In the genomic region with DNA sequence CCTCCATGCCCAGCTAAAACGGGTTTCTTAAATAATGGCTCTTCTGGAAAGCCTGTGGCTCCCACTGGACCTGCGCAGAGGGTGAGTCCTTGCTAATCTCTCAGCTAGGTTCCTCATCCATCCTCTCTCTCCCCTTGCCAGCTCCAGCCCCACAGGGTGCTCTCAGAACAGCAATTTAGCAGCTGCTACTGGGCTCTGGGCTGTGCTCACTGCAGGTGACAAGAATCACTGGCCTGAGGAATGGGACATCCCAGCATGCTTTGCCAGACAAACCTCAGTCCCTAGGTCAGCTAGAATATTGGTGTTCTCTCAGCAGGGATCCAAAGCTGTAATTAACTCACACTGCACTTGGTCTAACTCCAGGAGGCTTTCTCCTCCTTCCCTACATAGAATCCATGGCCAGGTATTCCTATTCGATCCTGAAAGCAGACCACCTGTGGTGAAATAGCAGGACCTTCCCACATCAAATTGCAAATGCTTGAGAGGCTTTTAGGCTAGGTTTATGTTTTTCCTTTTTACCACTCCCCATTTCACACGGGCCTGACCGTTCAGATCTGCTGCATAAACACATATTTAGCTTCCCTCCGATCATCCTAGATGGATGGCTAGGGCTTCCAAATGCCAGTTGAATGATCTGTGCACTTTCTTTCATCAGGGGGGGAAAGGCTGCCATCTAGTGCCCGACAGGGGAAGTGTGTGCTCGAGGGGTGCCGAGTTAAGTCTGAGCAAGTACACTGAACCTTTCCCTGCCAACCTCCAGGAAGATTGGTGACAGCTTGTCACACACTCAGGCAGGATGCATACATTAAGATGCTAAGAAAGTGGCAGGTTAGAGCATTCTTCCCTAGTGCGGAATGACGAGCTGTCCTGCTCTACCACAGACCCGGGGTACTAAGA, we compare ENCODE assay signal across 8 mouse cellular contexts. TPM values are rescaled to one million over a fixed set of nuclear protein-coding genes. Genes with fewer than 3 reads are reported as not detected.
DNase-seq lines count a peak whose midpoint lies in the region; ATAC-seq and TF ChIP-seq lines count a peak whose summit lies in the region.

No protein-coding gene starts in this region.

- no peak overlapping the region for H3K4me2 ChIP-seq in heart, embryonic 16.5 days (ENCODE audit: low read depth, low read length)
- H3K4me2 ChIP-seq in heart, embryonic 12.5 days: no peak overlapping the region
- H3K4me2 ChIP-seq in embryonic facial prominence, embryonic 13.5 days: no peak overlapping the region

- WGBS in heart, embryonic 16.5 days: 14% methylated on average over 12 of the region's 12 CpGs
- 12% methylated on average over 12 of the region's 12 CpGs for WGBS in heart, embryonic 12.5 days
- 13% methylated on average over 12 of the region's 12 CpGs for WGBS in embryonic facial prominence, embryonic 13.5 days
- WGBS in midbrain, embryonic 10.5 days: 16% methylated on average over 12 of the region's 12 CpGs
- 20% methylated on average over 12 of the region's 12 CpGs for WGBS in small intestine, adult 2 months

- H3K27ac ChIP-seq in heart, embryonic 16.5 days (ENCODE audit: low read length): no peak overlapping the region
- H3K27ac ChIP-seq in heart, embryonic 12.5 days (ENCODE audit: poor library complexity, severe bottlenecking): no peak overlapping the region
- no peak overlapping the region for H3K27ac ChIP-seq in embryonic facial prominence, embryonic 13.5 days
- H3K27ac ChIP-seq in midbrain, embryonic 10.5 days (replicated peaks): no peak overlapping the region
- no peak overlapping the region for H3K27ac ChIP-seq in small intestine, adult 2 months (ENCODE audit: insufficient read depth, low read depth, low read length)

- no peaks in the 10 kb centered on the region for H3K36me3 ChIP-seq in heart, embryonic 16.5 days (ENCODE audit: control insufficient read depth, insufficient read depth)
- no peaks in the 10 kb centered on the region for H3K36me3 ChIP-seq in heart, embryonic 12.5 days
- H3K36me3 ChIP-seq in embryonic facial prominence, embryonic 13.5 days: no peaks in the 10 kb centered on the region
- no peaks in the 10 kb centered on the region for H3K36me3 ChIP-seq in midbrain, embryonic 10.5 days
- no peaks in the 10 kb centered on the region for H3K36me3 ChIP-seq in small intestine, adult 2 months (ENCODE audit: control insufficient read depth, insufficient read depth, low read length)

- H3K4me3 ChIP-seq in heart, embryonic 16.5 days (ENCODE audit: low read length): no peak overlapping the region
- no peak overlapping the region for H3K4me3 ChIP-seq in heart, embryonic 12.5 days
- H3K4me3 ChIP-seq in embryonic facial prominence, embryonic 13.5 days: no peak overlapping the region
- H3K4me3 ChIP-seq in midbrain, embryonic 10.5 days: no peak overlapping the region
- no peak overlapping the region for H3K4me3 ChIP-seq in small intestine, adult 2 months (ENCODE audit: low read depth, low read length)

- no peaks in the 10 kb centered on the region for H3K9me3 ChIP-seq in heart, embryonic 16.5 days (replicated peaks; ENCODE audit: control insufficient read depth, low read length)
- no peaks in the 10 kb centered on the region for H3K9me3 ChIP-seq in heart, embryonic 12.5 days (replicated peaks)
- no peaks in the 10 kb centered on the region for H3K9me3 ChIP-seq in embryonic facial prominence, embryonic 13.5 days
- H3K9me3 ChIP-seq in midbrain, embryonic 10.5 days (replicated peaks): no peaks in the 10 kb centered on the region

- peak; percentile 55; the same call in 1 of the 2 replicates for ATAC-seq in heart, embryonic 16.5 days (replicated peaks; ENCODE audit: extremely low read depth, insufficient read depth, low FRiP score)
- no peak for ATAC-seq in heart, embryonic 12.5 days (ENCODE audit: insufficient number of reproducible peaks, low FRiP score)
- no peak for ATAC-seq in embryonic facial prominence, embryonic 13.5 days (ENCODE audit: insufficient number of reproducible peaks, insufficient read depth, low FRiP score, low TSS enrichment, low read depth)
- ATAC-seq in hematopoietic stem cell, adult 5-6 weeks (replicated peaks in 1 of 2; ENCODE audit: insufficient read depth in 1 of 2, low FRiP score in 2 of 2, low TSS enrichment in 1 of 2, low read depth in 1 of 2, poor library complexity in 2 of 2, severe bottlenecking in 2 of 2): peak; percentile 82 to 86

- H3K9ac ChIP-seq in heart, embryonic 16.5 days (ENCODE audit: low read length): no peak overlapping the region
- H3K9ac ChIP-seq in heart, embryonic 12.5 days: no peak overlapping the region
- 0 out of 2 replicates have a peak overlapping the region, but pooled peaks have one; percentile 16 for H3K9ac ChIP-seq in embryonic facial prominence, embryonic 13.5 days

- TF ChIP-seq POLR2A in small intestine, adult 2 months (IDR thresholded peaks at IDR 0.05; ENCODE audit: low read depth, low read length): no peak

- no peaks in the 10 kb centered on the region for H3K27me3 ChIP-seq in heart, embryonic 16.5 days (ENCODE audit: control insufficient read depth, insufficient read depth, low read length)
- 0 out of 2 replicates have a peak, but pooled peaks cover 3% of the 10 kb centered on the region for H3K27me3 ChIP-seq in heart, embryonic 12.5 days (replicated peaks)
- H3K27me3 ChIP-seq in embryonic facial prominence, embryonic 13.5 days: peaks cover 3% of the 10 kb centered on the region; the same call in 1 of the 2 replicates
- no peaks in the 10 kb centered on the region for H3K27me3 ChIP-seq in midbrain, embryonic 10.5 days (ENCODE audit: low read depth, poor library complexity, severe bottlenecking)
- no peaks in the 10 kb centered on the region for H3K27me3 ChIP-seq in small intestine, adult 2 months (ENCODE audit: control insufficient read depth, insufficient read depth, low read length)

- peak; percentile 52 for DNase-seq in adrenal gland, postnatal 25 days
- DNase-seq in layer of hippocampus, postnatal 36 days: peak; percentile 47 to 71
- DNase-seq in midbrain, embryonic 10.5 days (ENCODE audit: low spot score): peak; percentile 51

- TF ChIP-seq CTCF in small intestine, adult 2 months (IDR thresholded peaks at IDR 0.05; ENCODE audit: extremely low read depth, insufficient read length, insufficient replicate concordance, low read depth, low read length): peak; percentile 74

- 0 out of 2 replicates have a peak, but pooled peaks cover 2% of the 10 kb centered on the region for H3K4me1 ChIP-seq in heart, embryonic 16.5 days (ENCODE audit: control insufficient read depth, insufficient read depth, low read length)
- no peaks in the 10 kb centered on the region for H3K4me1 ChIP-seq in heart, embryonic 12.5 days (replicated peaks)
- peaks cover 5% of the 10 kb centered on the region for H3K4me1 ChIP-seq in embryonic facial prominence, embryonic 13.5 days
- peaks cover 6% of the 10 kb centered on the region for H3K4me1 ChIP-seq in midbrain, embryonic 10.5 days
- no peaks in the 10 kb centered on the region for H3K4me1 ChIP-seq in small intestine, adult 2 months (ENCODE audit: control insufficient read depth, insufficient read depth, insufficient read length, low read length)

RNA-seq across cellular contexts. Expression of gene Ypel5, which starts 22.6 kb away (rescaled TPM):
- polyA plus RNA-seq in heart, embryonic 16.5 days (2015; fragmentation: Nextera tagmentation; extraction: Ambion mirVana): 56.3 and 69.8 TPM in 2 replicates
- polyA plus RNA-seq in heart, embryonic 12.5 days (2016; fragmentation: Nextera tagmentation; extraction: Ambion mirVana): 75.0 and 75.6 TPM in 2 replicates
- 74.9 and 90.0 TPM in 2 replicates for total RNA-seq in adrenal gland, postnatal 25 days (2021)
- 48.1 and 50.8 TPM in 2 replicates for polyA plus RNA-seq in embryonic facial prominence, embryonic 13.5 days (2015; fragmentation: Nextera tagmentation; extraction: Ambion mirVana)
- total RNA-seq in hematopoietic stem cell, adult 5-6 weeks (2017): 42.8 and 55.5 TPM in 2 replicates
- total RNA-seq in layer of hippocampus, postnatal 36 days (2021): 100 to 1,000 TPM in 1 of 2 experiments, 10 to 100 TPM in 1; 96.1 to 106 TPM
- polyA plus RNA-seq in midbrain, embryonic 10.5 days (2016; fragmentation: Nextera tagmentation; extraction: Ambion mirVana): 31.9 and 41.2 TPM in 2 replicates
- 2.4 and 7.4 TPM in 2 replicates for polyA plus RNA-seq in small intestine, adult 2 months (2012; rRNA removed)

Comparison
In these comparisons a context has a peak if more than half of its experiments do, and no peak if none do; other contexts are left out.
1. ATAC-seq: peak in heart, embryonic 16.5 days (single experiment) and hematopoietic stem cell, adult 5-6 weeks (2 of 2); none in heart, embryonic 12.5 days (single experiment) and embryonic facial prominence, embryonic 13.5 days (single experiment).
2. Peak in every context shown above with its lines, with median percentiles within 50 percentile points of each other: DNase-seq.